Mouse (Mus musculus): Measurements from ENCODE around the gene Drc3. TPM values are rescaled to one million over a fixed set of nuclear protein-coding genes. Genes with fewer than 3 reads are reported as not detected.

Gene Drc3
- polyA plus RNA-seq, 1 experiment, result 0.04 TPM

DNA sequence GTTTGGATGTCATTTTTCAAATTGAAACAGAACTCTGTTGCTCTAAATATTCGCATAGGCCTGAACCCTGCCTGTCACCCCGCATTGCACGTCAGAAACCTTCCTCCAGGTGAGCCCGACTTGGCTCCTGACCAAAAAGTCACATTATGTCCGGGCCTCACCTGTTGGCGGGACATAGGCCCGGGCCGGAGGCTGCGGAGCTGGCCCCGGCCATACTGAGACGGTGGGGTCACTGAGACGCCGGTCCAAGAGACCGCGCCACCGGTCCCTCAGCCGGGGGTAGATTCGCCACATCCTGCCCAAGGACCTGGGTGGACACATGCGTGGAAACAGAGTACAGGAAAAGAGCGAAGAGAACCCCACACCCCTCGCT is 63.4 kb downstream of the Drc3 start:
- no peak for TF ChIP-seq GATA1 (IDR thresholded peaks at IDR 0.05; ENCODE audit: low read length)

- TF ChIP-seq GATA1 (IDR thresholded peaks at IDR 0.05; ENCODE audit: low read length), result no peak
Measured at GRCm38 (mm10) chr11:60416963-60417716, 64.0 kb downstream of the Drc3 start, which contains the start of gene Gid4. Gid4 (plus strand) TSS chr11:60417145.

- no peak for TF ChIP-seq GATA1 (IDR thresholded peaks at IDR 0.05; ENCODE audit: low read length)
Measured at GRCm38 (mm10) chr11:60417717-60418472, 64.8 kb downstream of the Drc3 start, which contains the start of gene Atpaf2. Atpaf2 (minus strand) TSS chr11:60418457.

DNA sequence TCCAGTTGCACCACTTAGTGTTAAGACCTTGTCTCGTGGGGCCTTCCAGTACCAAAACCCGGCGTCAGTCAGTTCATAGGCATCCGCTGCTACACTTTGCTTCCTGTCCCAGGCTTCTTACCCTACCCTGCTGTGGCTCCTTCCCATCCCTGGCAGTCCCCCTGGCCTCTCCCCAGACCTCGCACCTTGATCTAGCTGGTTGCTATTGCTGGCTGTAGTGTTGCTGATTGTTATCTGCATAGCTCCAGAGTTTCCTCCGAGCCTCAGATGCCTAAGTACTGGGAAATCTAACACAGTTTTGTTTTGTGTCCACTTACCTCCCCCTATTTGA is 65.3 kb downstream of the Drc3 start:
- no peak for TF ChIP-seq GATA1 (IDR thresholded peaks at IDR 0.05; ENCODE audit: low read length)

GRCm38 (mm10) chr11:60422046-60422668 is 69.0 kb downstream of the Drc3 start:
- TF ChIP-seq GATA1 (IDR thresholded peaks at IDR 0.05; ENCODE audit: low read length), result no peak

DNA sequence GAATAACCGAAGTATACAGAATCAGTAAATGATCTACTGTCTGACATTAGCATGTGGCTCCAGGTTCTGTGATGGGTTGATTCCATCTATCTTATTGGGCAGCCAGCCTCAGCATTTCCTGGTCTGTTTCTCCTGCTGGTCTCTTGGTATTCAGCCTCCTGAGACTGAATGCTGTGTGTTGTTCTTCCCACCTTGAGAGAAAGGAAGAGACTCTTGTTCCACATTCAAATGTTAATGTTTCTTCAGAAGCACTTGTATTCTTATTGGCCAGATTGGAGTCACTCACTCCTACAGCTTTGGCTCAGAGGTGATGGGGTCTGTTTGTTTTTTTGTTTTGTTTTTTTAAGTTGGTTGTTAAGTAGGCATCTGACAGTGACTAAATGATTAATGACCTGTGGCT is 69.9 kb downstream of the Drc3 start:
- no peak for TF ChIP-seq GATA1 (IDR thresholded peaks at IDR 0.05; ENCODE audit: low read length)

DNA sequence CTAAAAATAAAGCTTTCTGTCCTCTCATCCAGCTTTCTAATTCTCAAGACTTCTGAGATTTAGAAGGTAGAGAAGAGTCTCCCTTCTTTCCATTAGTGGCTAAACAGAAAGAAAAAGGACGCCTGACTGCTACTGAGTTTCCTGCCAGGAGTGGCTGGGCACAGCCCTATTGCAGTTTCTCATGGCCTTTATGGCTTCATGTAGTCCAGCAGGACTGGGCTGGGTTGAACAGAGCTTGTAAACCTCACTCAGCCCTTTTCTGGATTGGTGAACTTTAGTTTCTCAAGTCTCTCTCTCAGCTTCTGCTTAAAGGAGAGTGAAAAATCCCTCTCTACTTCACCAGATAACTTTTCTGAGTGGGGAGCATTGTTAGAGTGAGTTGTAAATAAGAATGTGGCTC is 73.3 kb downstream of the Drc3 start:
- no peak for TF ChIP-seq GATA1 (IDR thresholded peaks at IDR 0.05; ENCODE audit: low read length)

GRCm38 (mm10) chr11:60427628-60428027 is 74.5 kb downstream of the Drc3 start:
- TF ChIP-seq GATA1 (IDR thresholded peaks at IDR 0.05; ENCODE audit: low read length), result no peak

DNA sequence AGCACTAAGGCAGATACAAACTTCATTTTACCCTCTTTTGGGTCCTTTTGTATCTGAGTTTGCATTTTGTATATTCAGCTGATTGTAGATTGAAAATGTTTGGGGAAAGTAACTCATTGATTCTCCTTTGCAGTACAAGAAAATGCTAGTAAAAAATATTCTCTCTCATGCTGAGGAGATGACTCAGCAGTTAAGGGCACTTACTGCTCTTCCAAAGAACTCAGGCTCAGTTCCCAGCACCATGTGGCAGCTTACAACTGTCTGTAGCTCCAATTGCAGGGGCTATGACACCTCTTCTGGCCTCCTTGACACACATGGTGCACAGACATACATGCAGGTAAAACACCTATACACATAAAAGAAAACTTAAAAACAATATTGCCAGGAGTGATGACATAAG is 80.4 kb downstream of the Drc3 start:
- TF ChIP-seq GATA1 (IDR thresholded peaks at IDR 0.05; ENCODE audit: low read length), result no peak

- TF ChIP-seq GATA1 (IDR thresholded peaks at IDR 0.05; ENCODE audit: low read length), result no peak
Measured at GRCm38 (mm10) chr11:60435133-60435532, 82.0 kb downstream of the Drc3 start.

DNA sequence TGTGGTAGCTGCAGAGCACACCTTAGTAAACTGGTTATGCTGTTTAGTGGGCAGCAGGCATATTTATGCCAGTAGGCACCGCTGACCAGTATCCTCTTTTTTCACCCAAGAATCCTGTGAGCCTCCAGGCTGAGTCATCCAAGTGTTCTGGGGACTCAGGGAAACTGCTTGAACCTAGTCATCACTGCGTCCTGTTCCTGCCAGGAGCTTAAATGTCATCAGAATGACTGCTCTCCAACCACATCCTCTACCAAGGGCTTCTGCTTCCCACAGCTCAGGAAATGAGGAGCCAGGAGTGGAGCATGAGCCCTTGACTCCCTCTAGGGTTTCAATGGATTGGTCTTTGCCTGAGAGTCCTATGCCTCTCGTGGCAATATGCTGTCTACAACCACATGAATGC is 83.5 kb downstream of the Drc3 start:
- TF ChIP-seq GATA1 (IDR thresholded peaks at IDR 0.05; ENCODE audit: low read length), result no peak

GRCm38 (mm10) chr11:60440176-60440575 is 87.0 kb downstream of the Drc3 start:
- TF ChIP-seq GATA1 (IDR thresholded peaks at IDR 0.05; ENCODE audit: low read length), result no peak

DNA sequence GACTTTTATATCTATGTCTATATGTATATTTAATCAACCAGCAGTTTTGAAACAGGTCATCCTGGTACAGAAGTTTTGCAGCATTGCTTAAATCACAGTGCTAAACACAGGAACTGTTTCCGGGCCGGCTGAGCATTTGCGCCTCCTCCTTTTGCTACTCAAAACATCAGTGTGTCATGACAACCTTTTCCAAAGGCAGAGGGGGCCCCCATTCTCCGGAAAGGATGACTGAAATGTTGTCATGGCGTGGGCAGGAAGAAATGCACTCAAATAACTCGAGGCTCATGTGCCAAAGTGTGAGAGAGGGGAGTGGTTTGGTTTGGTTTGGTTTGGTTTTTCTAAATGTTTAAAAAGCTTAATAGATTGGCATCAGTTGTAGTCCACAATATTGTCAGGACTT is 89.8 kb downstream of the Drc3 start:
- no peak for TF ChIP-seq GATA1 (IDR thresholded peaks at IDR 0.05; ENCODE audit: low read length)

Other genes with a start within 250 kb of the Drc3 start
- 133 and 134 TPM in 2 replicates for gene Rai1, start 248.3 kb upstream of the Drc3 start, polyA plus RNA-seq (2012)
- 403 and 421 TPM in 2 replicates for gene Srebf1, start 130.7 kb upstream of the Drc3 start, polyA plus RNA-seq (2012)
- 38.0 and 41.4 TPM in 2 replicates for gene Tom1l2, start 424 bp upstream of the Drc3 start, polyA plus RNA-seq (2012)
- 11.6 and 11.8 TPM in 2 replicates for gene Gid4, start 63.8 kb downstream of the Drc3 start, polyA plus RNA-seq (2012)
- gene Atpaf2, start 65.1 kb downstream of the Drc3 start, polyA plus RNA-seq (2012), result 79.2 and 117 TPM in 2 replicates
- 59.7 and 81.1 TPM in 2 replicates for gene Drg2, start 101.3 kb downstream of the Drc3 start, polyA plus RNA-seq (2012)
- not detected in 2 replicates for gene Myo15, start 116.0 kb downstream of the Drc3 start, polyA plus RNA-seq (2012)
- 25.9 and 29.0 TPM in 2 replicates for gene Alkbh5, start 183.1 kb downstream of the Drc3 start, polyA plus RNA-seq (2012)